Mouse (Mus musculus) G1E (cell line): ENCODE measurements around the gene Gm45716. TPM values are rescaled to one million over a fixed set of nuclear protein-coding genes. Genes with fewer than 3 reads are reported as not detected.

Experiments used
- ATAC-seq: 2 replicates; pipeline ENCODE4 v1.8.0; 2016; ENCODE audit warnings: mild to moderate bottlenecking; ENCODE audit not compliant: insufficient number of reproducible peaks, poor library complexity, low FRiP score, severe bottlenecking; ENCODE audit errors: extremely low read depth
- DNase-seq: peaks from one replicate; pipeline ENCODE4 v3.0.0; 2012; ENCODE audit warnings: low spot score
- H3K27me3 ChIP-seq: 2 replicates; pipeline ENCODE4 v1.6.1; 2012; ENCODE audit warnings: mild to moderate bottlenecking, low read length, inconsistent platforms; ENCODE audit not compliant: insufficient read depth
- H3K36me3 ChIP-seq: replicated peaks from 2 replicates; pipeline ENCODE3; 2012; ENCODE audit warnings: mild to moderate bottlenecking, inconsistent platforms
- H3K4me1 ChIP-seq: 2 replicates; pipeline ENCODE4 v1.6.1; 2012; ENCODE audit warnings: low read depth, low read length, inconsistent platforms, mixed read lengths; ENCODE audit not compliant: insufficient read depth
- H3K4me3 ChIP-seq: 2 replicates; pipeline ENCODE4 v1.5.1; 2012; ENCODE audit warnings: low read depth, mild to moderate bottlenecking, inconsistent platforms, low read length, moderate library complexity, mixed read lengths
- H3K9me3 ChIP-seq: replicated peaks from 2 replicates; pipeline ENCODE4 v1.6.1; 2012; ENCODE audit warnings: inconsistent platforms
- CTCF ChIP-seq: IDR thresholded peaks from 2 replicates; pipeline ENCODE4 v1.5.1; 2012; ENCODE audit warnings: low read depth, low read length, inconsistent platforms, mixed read lengths
- GATA1 ChIP-seq: IDR thresholded peaks from 2 replicates; pipeline ENCODE4 v1.6.1; 2012; ENCODE audit warnings: borderline replicate concordance, low read length, inconsistent platforms, mixed read lengths
- GATA2 ChIP-seq: IDR thresholded peaks from 2 replicates; pipeline ENCODE4 v1.6.1; 2012; ENCODE audit warnings: low read depth, low read length, inconsistent platforms, borderline replicate concordance
- POLR2AphosphoS5 ChIP-seq: IDR thresholded peaks from 2 replicates; pipeline ENCODE4 v1.6.1; 2012; ENCODE audit warnings: low read depth, low read length, inconsistent platforms; ENCODE audit not compliant: insufficient replicate concordance
- TAL1 ChIP-seq: conservative IDR thresholded peaks from 2 replicates; pipeline ENCODE4 v1.6.1; 2012; ENCODE audit warnings: low read depth, low read length, inconsistent platforms, mixed read lengths
- polyA plus RNA-seq: library from polyadenylated mRNA; stranded (reverse); fragments of >175 nt; gene quantifications from 2 replicates; pipeline ENCODE4 v1.2.3, GENCODE M21; 2012
- total RNA-seq, 2 experiments: library from RNA; stranded (forward) in 1 of 2; stranded (reverse) in 1 of 2; fragments of 200-1000 nt in 1 of 2; fragments of >200 nt in 1 of 2; fragmentation: Nextera tagmentation in 1 of 2; gene quantifications; 2 replicates each; pipeline ENCODE4 v1.2.3; 2014 to 2017

Gene Gm45716
- total and polyA plus RNA-seq, 3 experiments, result 0.61 to 4.3 (median 2.3) TPM

- no peaks in the 10 kb centered on the region for H3K9me3 ChIP-seq
- no peak for DNase-seq
Observed at GRCm38 (mm10) chr11:90168338-90169065, 19.0 kb upstream of the Gm45716 start.

GRCm38 (mm10) chr11:90169200-90170013 lies 18.1 kb upstream of the Gm45716 start:
- Histone ChIP-seq H3K4me1 (peaks cover 17% of the 10 kb centered on the region), H3K36me3 (no peaks in the 10 kb centered on the region)
- no peak for DNase-seq

More at GRCm38 (mm10) chr11:90168338-90169065, 19.0 kb upstream of the Gm45716 start:
- ATAC-seq, result no peak
- TF ChIP-seq GATA2, result no peak
- no peak for TF ChIP-seq POLR2AphosphoS5
- TF ChIP-seq GATA1, result no peak
- no peak for TF ChIP-seq TAL1
- TF ChIP-seq CTCF, result no peak
- no peak overlapping the region for H3K4me3 ChIP-seq
- peaks cover 17% of the 10 kb centered on the region for H3K4me1 ChIP-seq
- H3K36me3 ChIP-seq, result no peaks in the 10 kb centered on the region
- no peaks in the 10 kb centered on the region for H3K27me3 ChIP-seq

GRCm38 (mm10) chr11:90170014-90170320 lies 17.5 kb upstream of the Gm45716 start:
- DNase-seq, result no peak
- Histone ChIP-seq H3K9me3 (no peaks in the 10 kb centered on the region), H3K27me3 (no peaks in the 10 kb centered on the region), H3K4me1 (peaks cover 17% of the 10 kb centered on the region), H3K36me3 (no peaks in the 10 kb centered on the region), H3K4me3 (no peak overlapping the region)
- TF ChIP-seq CTCF (peak; percentile 59), GATA1 (no peak)
- ATAC-seq, result no peak

More at GRCm38 (mm10) chr11:90169200-90170013, 18.1 kb upstream of the Gm45716 start:
- ATAC-seq, result no peak
- H3K4me3 ChIP-seq, result no peak overlapping the region
- no peaks in the 10 kb centered on the region for H3K9me3 ChIP-seq
- no peak for TF ChIP-seq TAL1
- TF ChIP-seq POLR2AphosphoS5, result no peak
- TF ChIP-seq GATA1, result no peak
- no peak for TF ChIP-seq CTCF
- TF ChIP-seq GATA2, result no peak
- no peaks in the 10 kb centered on the region for H3K27me3 ChIP-seq

GRCm38 (mm10) chr11:90172331-90172730 lies 15.2 kb upstream of the Gm45716 start:
- DNase-seq (no peak), ATAC-seq (no peak)
- H3K9me3 ChIP-seq, result no peaks in the 10 kb centered on the region
- H3K4me3 ChIP-seq, result no peak overlapping the region
- TF ChIP-seq GATA1 (no peak), POLR2AphosphoS5 (no peak), GATA2 (no peak), CTCF (no peak), TAL1 (no peak)
- H3K4me1 ChIP-seq, result peaks cover 16% of the 10 kb centered on the region
- peaks cover 3% of the 10 kb centered on the region; the same call in 1 of the 2 replicates for H3K27me3 ChIP-seq
- no peaks in the 10 kb centered on the region for H3K36me3 ChIP-seq

GRCm38 (mm10) chr11:90175634-90176300 lies 11.7 kb upstream of the Gm45716 start:
- TF ChIP-seq POLR2AphosphoS5 (no peak), CTCF (no peak), GATA1 (no peak), TAL1 (no peak), GATA2 (no peak)
- DNase-seq (no peak), ATAC-seq (no peak)
- Histone ChIP-seq H3K9me3 (no peaks in the 10 kb centered on the region), H3K27me3 (peaks cover 3% of the 10 kb centered on the region; the same call in 1 of the 2 replicates), H3K4me3 (no peak overlapping the region), H3K4me1 (no peaks in the 10 kb centered on the region), H3K36me3 (no peaks in the 10 kb centered on the region)

GRCm38 (mm10) chr11:90177389-90177788 lies 10.1 kb upstream of the Gm45716 start:
- no peak for DNase-seq
- no peaks in the 10 kb centered on the region for H3K36me3 ChIP-seq
- no peak overlapping the region for H3K4me3 ChIP-seq
- H3K4me1 ChIP-seq, result no peaks in the 10 kb centered on the region
- TF ChIP-seq GATA2, result no peak
- TF ChIP-seq CTCF, result no peak
- TF ChIP-seq TAL1, result no peak
- no peak for TF ChIP-seq GATA1
- TF ChIP-seq POLR2AphosphoS5, result no peak
- ATAC-seq, result no peak
- peaks cover 3% of the 10 kb centered on the region; the same call in 1 of the 2 replicates for H3K27me3 ChIP-seq
- H3K9me3 ChIP-seq, result 0 out of 2 replicates have a peak, but pooled peaks cover 2% of the 10 kb centered on the region
